Mouse (Mus musculus): ENCODE measurements around the gene Slc25a25. TPM values are rescaled to one million over a fixed set of nuclear protein-coding genes. Genes with fewer than 3 reads are reported as not detected.

The Slc25a25 gene
- polyA plus RNA-seq, 1 experiment, result 7.3 TPM

DNA sequence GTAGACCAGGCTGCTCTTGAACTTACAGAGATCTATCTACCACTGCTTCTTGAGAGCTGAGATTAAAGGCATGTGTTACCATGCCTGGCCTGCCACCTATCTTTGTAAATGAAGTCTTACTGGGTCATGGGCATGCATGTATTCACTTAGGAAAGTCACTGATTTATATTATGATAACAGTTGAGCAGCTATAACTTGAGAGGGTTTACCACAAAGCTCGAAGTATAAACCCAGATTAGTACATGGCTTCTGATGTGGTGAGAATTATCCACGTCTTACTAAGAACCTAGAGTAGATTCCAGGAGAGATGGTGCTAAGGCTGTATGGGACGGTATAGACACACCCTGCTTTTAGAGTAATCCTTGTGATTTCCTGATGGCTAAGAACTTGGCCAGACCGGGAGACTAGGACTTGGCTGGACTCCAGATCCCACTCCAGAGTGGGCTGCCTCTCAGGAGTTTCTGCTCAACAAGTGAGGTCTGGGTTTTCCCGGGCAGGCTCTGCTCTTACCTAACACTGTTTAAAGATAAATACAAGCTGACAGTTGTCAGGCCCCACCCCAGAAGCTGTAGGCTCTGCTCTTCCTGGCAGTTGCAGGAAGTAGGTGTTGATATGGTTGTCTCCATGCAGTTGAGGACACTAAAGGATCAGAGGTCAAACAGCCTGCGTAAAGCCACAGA is 13.1 kb upstream of the Slc25a25 start:
- Histone ChIP-seq H3K4me3 (replicated peaks) (no peak overlapping the region), H3K36me3 (replicated peaks; ENCODE audit: low read length) (peaks cover 3% of the 10 kb centered on the region), H3K27me3 (replicated peaks) (no peaks in the 10 kb centered on the region), H3K4me1 (peaks cover 23% of the 10 kb centered on the region), H3K9me3 (peaks cover 11% of the 10 kb centered on the region)
- TF ChIP-seq FLI1 (IDR thresholded peaks at IDR 0.05; ENCODE audit: low read length), result no peak
- no peak for TF ChIP-seq GATA1 (IDR thresholded peaks at IDR 0.05; ENCODE audit: borderline replicate concordance, low read length)

DNA sequence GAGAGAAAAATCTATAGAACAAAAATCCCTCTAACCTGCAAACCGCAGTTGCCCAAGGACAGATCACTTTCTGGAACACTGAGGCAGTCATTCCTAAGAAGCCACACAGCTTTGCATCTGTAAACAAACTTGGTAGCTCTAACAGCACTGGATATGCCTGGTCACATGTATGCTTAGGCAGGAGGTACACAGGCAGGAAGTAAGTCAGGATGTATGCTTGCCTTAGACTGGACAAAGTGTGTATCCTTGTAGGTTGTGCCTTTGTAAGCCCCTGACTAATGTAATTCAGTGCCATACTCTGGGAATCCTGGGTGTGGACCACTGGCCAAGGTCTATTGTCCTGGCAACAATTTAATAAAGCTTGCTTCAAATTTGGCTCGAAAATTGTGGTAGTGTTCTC is 12.5 kb upstream of the Slc25a25 start:
- TF ChIP-seq GATA1 (IDR thresholded peaks at IDR 0.05; ENCODE audit: borderline replicate concordance, low read length) (no peak), FLI1 (IDR thresholded peaks at IDR 0.05; ENCODE audit: low read length) (no peak)
- H3K4me3 ChIP-seq (replicated peaks), result peak overlapping the region; percentile 42
- H3K9me3 ChIP-seq, result peaks cover 11% of the 10 kb centered on the region
- H3K4me1 ChIP-seq, result peaks cover 23% of the 10 kb centered on the region
- no peaks in the 10 kb centered on the region for H3K27me3 ChIP-seq (replicated peaks)
- peaks cover 3% of the 10 kb centered on the region for H3K36me3 ChIP-seq (replicated peaks; ENCODE audit: low read length)

DNA sequence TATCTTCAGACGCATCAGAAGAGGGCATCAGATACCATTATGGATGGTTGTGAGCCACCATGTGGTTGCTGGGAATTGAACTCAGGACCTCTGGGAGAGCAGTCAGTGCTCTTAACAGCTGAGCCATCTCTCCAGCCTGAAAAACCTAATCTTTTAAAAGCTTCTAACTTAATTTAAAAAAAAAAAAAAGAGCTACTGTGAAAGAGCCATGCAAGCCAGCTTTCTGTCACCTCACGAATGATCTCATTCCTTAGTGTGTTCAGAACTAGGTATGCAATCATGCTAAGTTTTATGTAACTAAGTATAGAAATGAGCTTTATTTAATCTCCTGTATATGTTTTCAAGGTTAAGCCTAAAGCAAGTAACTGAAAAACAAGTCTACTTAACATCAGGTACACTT is 8.4 kb upstream of the Slc25a25 start:
- TF ChIP-seq GATA1 (IDR thresholded peaks at IDR 0.05; ENCODE audit: borderline replicate concordance, low read length) (no peak), FLI1 (IDR thresholded peaks at IDR 0.05; ENCODE audit: low read length) (no peak)
- Histone ChIP-seq H3K36me3 (replicated peaks; ENCODE audit: low read length) (peaks cover 31% of the 10 kb centered on the region), H3K4me1 (peaks cover 22% of the 10 kb centered on the region), H3K4me3 (replicated peaks) (no peak overlapping the region), H3K27me3 (replicated peaks) (no peaks in the 10 kb centered on the region), H3K9me3 (peaks cover 11% of the 10 kb centered on the region)

DNA sequence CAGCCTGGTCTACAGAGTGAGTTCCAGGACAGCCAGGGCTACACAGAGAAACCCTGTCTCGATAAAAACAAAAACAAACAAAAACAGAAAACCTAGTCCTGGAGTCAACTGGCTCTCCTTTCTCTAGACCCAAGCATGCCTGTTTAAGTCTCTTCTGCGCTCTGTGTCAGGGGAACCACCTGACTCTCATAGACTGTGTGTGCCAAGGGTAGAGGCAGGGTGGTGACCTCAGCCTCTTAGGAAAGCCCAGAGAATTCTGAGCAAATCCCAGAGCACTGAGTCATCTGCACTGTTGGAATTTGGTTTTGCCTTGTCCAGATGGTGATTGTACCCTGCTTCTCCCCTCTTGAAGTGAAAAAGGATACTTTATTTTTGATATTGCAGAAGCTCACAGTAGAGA is 7.1 kb upstream of the Slc25a25 start:
- Histone ChIP-seq H3K9me3 (peaks cover 11% of the 10 kb centered on the region), H3K36me3 (replicated peaks; ENCODE audit: low read length) (peaks cover 40% of the 10 kb centered on the region), H3K4me1 (peaks cover 22% of the 10 kb centered on the region), H3K4me3 (replicated peaks) (no peak overlapping the region), H3K27me3 (replicated peaks) (no peaks in the 10 kb centered on the region)
- TF ChIP-seq GATA1 (IDR thresholded peaks at IDR 0.05; ENCODE audit: borderline replicate concordance, low read length), result no peak
- no peak for TF ChIP-seq FLI1 (IDR thresholded peaks at IDR 0.05; ENCODE audit: low read length)

DNA sequence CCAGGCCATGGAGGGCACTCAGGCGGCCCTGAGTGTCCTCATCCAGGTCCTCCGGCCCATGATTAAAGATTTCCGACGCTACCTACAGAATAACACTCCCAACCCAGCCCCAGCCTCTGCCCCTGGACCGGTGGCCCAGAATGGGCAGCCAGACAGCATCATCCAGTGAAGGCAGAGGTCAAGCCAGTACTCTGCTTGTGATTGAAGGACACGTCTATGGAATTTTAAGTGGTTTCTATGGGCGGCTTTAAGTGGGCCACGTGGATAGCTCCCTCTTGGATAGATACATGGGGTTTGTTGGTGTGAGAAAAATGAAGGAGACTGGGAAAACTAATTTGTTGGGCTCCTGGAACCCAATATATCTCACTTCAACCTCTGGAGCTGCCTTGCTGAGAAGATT is 3.9 kb upstream of the Slc25a25 start:
- peaks cover 41% of the 10 kb centered on the region for H3K4me1 ChIP-seq
- TF ChIP-seq GATA1 (IDR thresholded peaks at IDR 0.05; ENCODE audit: borderline replicate concordance, low read length) (no peak), FLI1 (IDR thresholded peaks at IDR 0.05; ENCODE audit: low read length) (no peak)
- peaks cover 37% of the 10 kb centered on the region for H3K36me3 ChIP-seq (replicated peaks; ENCODE audit: low read length)
- H3K27me3 ChIP-seq (replicated peaks), result no peaks in the 10 kb centered on the region
- peaks cover 1% of the 10 kb centered on the region; the same call in 1 of the 2 replicates for H3K9me3 ChIP-seq
- H3K4me3 ChIP-seq (replicated peaks), result no peak overlapping the region

DNA sequence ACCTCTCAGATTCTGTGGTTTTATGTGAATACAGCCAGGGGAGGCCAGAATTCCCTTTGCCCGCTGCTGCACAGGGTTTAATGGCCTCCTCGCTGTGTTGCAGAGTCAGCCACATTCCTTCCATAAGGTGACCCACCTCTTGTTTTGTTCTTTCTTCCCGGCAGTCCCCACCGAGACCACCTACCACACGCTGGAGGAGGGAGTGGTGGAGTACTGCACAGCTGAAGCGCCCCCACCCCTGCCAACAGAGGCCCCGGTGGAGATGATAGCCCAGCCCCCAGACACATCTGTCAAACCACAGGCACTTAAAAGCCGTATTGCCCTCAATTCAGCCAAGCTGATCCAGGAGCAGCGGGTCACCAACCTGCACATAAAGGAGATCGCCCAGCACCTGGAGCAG is 3.4 kb upstream of the Slc25a25 start:
- Histone ChIP-seq H3K4me3 (replicated peaks) (no peak overlapping the region), H3K4me1 (peaks cover 45% of the 10 kb centered on the region), H3K27me3 (replicated peaks) (no peaks in the 10 kb centered on the region), H3K9me3 (no peaks in the 10 kb centered on the region), H3K36me3 (replicated peaks; ENCODE audit: low read length) (peaks cover 37% of the 10 kb centered on the region)
- TF ChIP-seq FLI1 (IDR thresholded peaks at IDR 0.05; ENCODE audit: low read length), result no peak

DNA sequence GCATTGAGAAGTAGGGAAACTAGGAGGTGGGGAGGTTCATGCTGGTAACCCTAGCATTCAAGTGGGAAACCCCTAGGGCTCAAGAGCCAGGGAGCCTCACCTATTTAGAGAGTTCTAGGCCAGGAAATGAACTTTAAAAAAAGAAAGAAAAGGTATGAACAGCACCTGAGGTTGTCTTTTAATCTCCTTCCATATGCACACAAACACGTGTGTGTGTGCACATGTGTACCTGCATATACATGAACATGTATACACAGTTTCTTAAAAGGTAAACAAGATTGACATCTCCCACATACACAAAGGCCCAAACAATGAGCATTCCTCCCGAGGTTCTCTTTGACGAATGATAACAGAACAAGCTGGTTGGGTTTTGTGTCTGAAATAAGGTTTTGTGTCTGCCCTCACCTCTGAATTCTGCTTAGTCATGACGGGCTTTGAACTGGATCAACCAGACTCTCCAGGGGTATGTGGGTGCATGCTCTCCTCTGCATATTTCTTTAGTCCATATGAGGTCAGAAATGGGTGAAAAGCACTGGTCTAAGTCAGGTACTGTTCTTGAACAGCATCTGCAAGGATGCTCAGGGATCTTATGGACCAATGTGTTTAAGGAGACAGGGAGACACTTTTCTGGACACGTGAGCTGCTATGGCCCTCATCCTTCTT is 2.5 kb upstream of the Slc25a25 start:
- H3K27me3 ChIP-seq (replicated peaks), result no peaks in the 10 kb centered on the region
- no peaks in the 10 kb centered on the region for H3K9me3 ChIP-seq
- H3K36me3 ChIP-seq (replicated peaks; ENCODE audit: low read length), result peaks cover 37% of the 10 kb centered on the region
- TF ChIP-seq FLI1 (IDR thresholded peaks at IDR 0.05; ENCODE audit: low read length) (no peak), GATA1 (IDR thresholded peaks at IDR 0.05; ENCODE audit: borderline replicate concordance, low read length) (no peak)
- peaks cover 52% of the 10 kb centered on the region for H3K4me1 ChIP-seq
- peak overlapping the region; percentile 74 for H3K4me3 ChIP-seq (replicated peaks)

DNA sequence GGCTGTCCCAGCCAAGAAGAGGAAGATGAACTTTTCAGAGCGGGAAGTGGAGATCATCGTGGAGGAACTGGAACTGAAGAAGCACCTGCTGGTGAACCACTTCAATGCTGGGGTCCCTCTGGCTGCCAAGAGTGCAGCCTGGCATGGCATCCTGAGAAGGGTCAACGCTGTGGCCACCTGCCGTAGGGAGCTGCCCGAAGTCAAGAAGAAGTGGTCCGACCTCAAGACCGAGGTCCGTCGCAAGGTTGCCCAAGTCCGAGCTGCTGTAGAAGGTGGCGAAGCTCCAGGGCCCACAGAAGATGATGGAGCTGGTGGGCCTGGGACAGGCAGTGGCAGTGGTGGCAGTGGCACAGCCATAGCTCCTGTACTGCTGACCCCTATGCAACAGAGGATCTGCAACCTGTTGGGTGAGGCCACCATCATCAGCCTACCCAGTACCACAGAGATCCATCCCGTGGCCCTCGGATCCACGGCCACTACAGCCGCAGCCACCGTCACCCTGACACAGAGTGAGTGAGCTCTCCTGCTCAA is 1.3 kb upstream of the Slc25a25 start:
- Histone ChIP-seq H3K4me3 (replicated peaks) (peak overlapping the region; percentile 97), H3K4me1 (peaks cover 64% of the 10 kb centered on the region), H3K9me3 (no peaks in the 10 kb centered on the region), H3K27me3 (replicated peaks) (no peaks in the 10 kb centered on the region), H3K36me3 (replicated peaks; ENCODE audit: low read length) (peaks cover 37% of the 10 kb centered on the region)
- no peak for TF ChIP-seq GATA1 (IDR thresholded peaks at IDR 0.05; ENCODE audit: borderline replicate concordance, low read length)
- TF ChIP-seq FLI1 (IDR thresholded peaks at IDR 0.05; ENCODE audit: low read length), result no peak

DNA sequence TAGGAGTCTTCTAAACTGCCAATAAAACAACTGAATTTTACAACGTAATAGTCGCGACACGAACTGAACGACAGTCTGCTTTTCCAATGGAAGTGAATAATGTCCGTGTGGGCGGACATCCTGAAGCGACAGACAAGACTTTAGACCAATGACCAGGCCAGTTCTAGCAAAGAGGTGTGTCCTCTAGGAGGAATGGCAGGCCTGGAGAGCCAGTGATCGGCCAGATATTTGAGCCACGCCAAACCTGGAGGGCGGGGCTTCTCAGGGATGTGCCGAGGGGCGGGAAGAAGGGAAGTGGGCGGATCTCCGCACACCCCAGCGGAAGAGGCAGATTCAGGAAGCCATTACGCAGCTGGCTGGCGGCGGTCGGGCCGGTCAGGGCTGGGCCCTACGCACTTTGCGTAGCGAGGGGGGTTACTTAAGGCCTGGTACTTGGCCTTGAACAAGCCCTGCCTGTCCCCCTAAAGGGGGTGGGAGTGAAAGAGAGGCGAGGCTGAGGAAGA is 676 bp upstream of the Slc25a25 start:
- peaks cover 70% of the 10 kb centered on the region for H3K4me1 ChIP-seq
- H3K36me3 ChIP-seq (replicated peaks; ENCODE audit: low read length), result peaks cover 31% of the 10 kb centered on the region
- no peak for TF ChIP-seq GATA1 (IDR thresholded peaks at IDR 0.05; ENCODE audit: borderline replicate concordance, low read length)
- TF ChIP-seq FLI1 (IDR thresholded peaks at IDR 0.05; ENCODE audit: low read length), result no peak
- no peaks in the 10 kb centered on the region for H3K9me3 ChIP-seq
- peak overlapping the region; percentile 97 for H3K4me3 ChIP-seq (replicated peaks)
- no peaks in the 10 kb centered on the region for H3K27me3 ChIP-seq (replicated peaks)

Data from megakaryocyte, embryonic 14.5 days (primary cell).